Mouse (Mus musculus): ENCODE data around the gene Klk13. TPM values are rescaled to one million over a fixed set of nuclear protein-coding genes. Genes with fewer than 3 reads are reported as not detected.

Gene Klk13
- polyA plus RNA-seq, 1 experiment from 2014 or later: 0.29 TPM

GRCm38 (mm10) chr7:43690118-43690517 is 22.2 kb upstream of the Klk13 start, which contains the start of gene Klk14:
Gene Klk14, plus strand, starts transcription at chr7:43690418.
- Histone ChIP-seq H3K36me3 (replicated peaks) (no peaks in the 10 kb centered on the region), H3K27ac (no peak within 1 kb of the TSS), H3K4me1 (no peaks in the 10 kb centered on the region), H3K27me3 (ENCODE audit: poor library complexity, severe bottlenecking) (no peaks in the 10 kb centered on the region), H3K9me3 (peaks cover 4% of the 10 kb centered on the region; the same call in 1 of the 2 replicates), H3K4me3 (no peak within 1 kb of the TSS)
- DNase-seq (ENCODE audit: extremely low spot score, low spot score): no peak

- Histone ChIP-seq H3K9me3 (no peaks in the 10 kb centered on the region), H3K36me3 (replicated peaks) (no peaks in the 10 kb centered on the region), H3K4me1 (peaks cover 18% of the 10 kb centered on the region), H3K27me3 (ENCODE audit: poor library complexity, severe bottlenecking) (peaks cover 7% of the 10 kb centered on the region; the same call in 1 of the 2 replicates), H3K27ac (no peak overlapping the region), H3K4me3 (no peak overlapping the region)
- 89% methylated on average over 3 of the region's 3 CpGs for WGBS
- no peak for DNase-seq (ENCODE audit: extremely low spot score, low spot score)
These were observed 2.3 kb upstream of the Klk13 start for GRCm38 (mm10) chr7:43710031-43710430.

- Histone ChIP-seq H3K4me1 (peaks cover 18% of the 10 kb centered on the region), H3K27me3 (ENCODE audit: poor library complexity, severe bottlenecking) (peaks cover 7% of the 10 kb centered on the region; the same call in 1 of the 2 replicates), H3K36me3 (replicated peaks) (no peaks in the 10 kb centered on the region), H3K4me3 (peak overlapping the region; percentile 27), H3K27ac (no peak overlapping the region), H3K9me3 (no peaks in the 10 kb centered on the region)
- DNase-seq (ENCODE audit: extremely low spot score, low spot score): no peak
- WGBS: 7% methylated on average over 9 of the region's 9 CpGs
These were observed 550 bp downstream of the Klk13 start for GRCm38 (mm10) chr7:43712917-43713316.

GRCm38 (mm10) chr7:43713741-43714351 is 1.5 kb downstream of the Klk13 start:
- Histone ChIP-seq H3K27me3 (ENCODE audit: poor library complexity, severe bottlenecking) (peaks cover 7% of the 10 kb centered on the region; the same call in 1 of the 2 replicates), H3K9me3 (no peaks in the 10 kb centered on the region), H3K27ac (no peak overlapping the region), H3K4me1 (peaks cover 18% of the 10 kb centered on the region), H3K36me3 (replicated peaks) (no peaks in the 10 kb centered on the region), H3K4me3 (peak overlapping the region; percentile 27; the same call in 1 of the 2 replicates)
- DNase-seq (ENCODE audit: extremely low spot score, low spot score): no peak
- 7% methylated on average over 19 of the region's 19 CpGs for WGBS

- H3K4me3 ChIP-seq: no peak overlapping the region
- no peak overlapping the region for H3K27ac ChIP-seq
- no peaks in the 10 kb centered on the region for H3K4me1 ChIP-seq
- no peak for DNase-seq (ENCODE audit: extremely low spot score, low spot score)
- WGBS: 76% methylated on average over 1 of the region's 1 CpGs
- H3K27me3 ChIP-seq (ENCODE audit: poor library complexity, severe bottlenecking): no peaks in the 10 kb centered on the region
- H3K36me3 ChIP-seq (replicated peaks): no peaks in the 10 kb centered on the region
- H3K9me3 ChIP-seq: no peaks in the 10 kb centered on the region
These were observed 35.4 kb downstream of the Klk13 start for GRCm38 (mm10) chr7:43747788-43748187.

DNA sequence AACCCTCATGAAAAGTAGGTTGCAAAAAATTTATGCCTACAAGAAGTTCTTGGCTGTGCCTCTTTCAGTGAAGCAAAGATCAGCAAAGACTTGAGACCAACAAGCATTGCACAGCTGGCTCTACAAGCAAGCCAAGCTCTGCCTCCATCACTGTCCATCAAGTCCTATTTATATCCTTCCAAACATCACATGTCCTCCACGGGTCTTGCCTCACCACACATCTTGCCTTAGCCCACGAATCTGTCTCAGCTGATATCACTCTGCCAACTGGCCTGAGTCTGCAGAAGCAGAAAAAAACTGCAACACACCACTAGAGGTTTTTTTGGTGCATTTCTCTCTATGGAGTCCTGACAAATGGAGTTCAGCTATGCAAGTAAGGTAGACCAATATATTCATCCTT is 40.4 kb downstream of the Klk13 start:
- Histone ChIP-seq H3K27ac (no peak overlapping the region), H3K4me1 (no peaks in the 10 kb centered on the region), H3K9me3 (no peaks in the 10 kb centered on the region), H3K4me3 (no peak overlapping the region), H3K27me3 (ENCODE audit: poor library complexity, severe bottlenecking) (no peaks in the 10 kb centered on the region), H3K36me3 (replicated peaks) (no peaks in the 10 kb centered on the region)
- DNase-seq (ENCODE audit: extremely low spot score, low spot score): no peak
- WGBS: 82% methylated on average over 2 of the region's 2 CpGs

DNA sequence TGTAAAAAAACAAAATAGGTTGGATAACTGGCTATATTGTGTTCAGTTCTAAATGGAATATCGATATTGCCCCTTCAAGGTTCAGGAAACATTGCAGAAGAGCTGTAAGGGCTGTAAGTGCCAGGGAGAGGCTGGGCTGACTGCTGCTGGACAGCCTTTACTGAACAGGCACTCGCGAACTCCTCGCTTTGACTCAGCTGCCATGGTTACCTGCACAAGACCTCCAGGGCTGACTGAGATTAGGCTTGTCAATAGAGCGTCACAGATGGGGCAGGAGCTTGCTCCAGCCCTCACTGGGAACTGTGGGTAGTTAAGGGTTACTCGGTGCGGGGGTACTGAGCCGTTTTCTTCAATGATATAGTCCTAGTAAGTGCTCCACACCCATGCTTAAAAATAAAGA is 54.1 kb downstream of the Klk13 start:
- WGBS: 51% methylated on average over 8 of the region's 8 CpGs
- DNase-seq (ENCODE audit: extremely low spot score, low spot score): peak; percentile 13
- H3K4me1 ChIP-seq: no peaks in the 10 kb centered on the region
- peaks cover 3% of the 10 kb centered on the region; the same call in 1 of the 2 replicates for H3K9me3 ChIP-seq
- no peaks in the 10 kb centered on the region for H3K27me3 ChIP-seq (ENCODE audit: poor library complexity, severe bottlenecking)
- H3K27ac ChIP-seq: no peak overlapping the region
- no peaks in the 10 kb centered on the region for H3K36me3 ChIP-seq (replicated peaks)
- H3K4me3 ChIP-seq: no peak overlapping the region

- Histone ChIP-seq H3K9me3 (peaks cover 3% of the 10 kb centered on the region; the same call in 1 of the 2 replicates), H3K36me3 (replicated peaks) (no peaks in the 10 kb centered on the region), H3K27me3 (ENCODE audit: poor library complexity, severe bottlenecking) (no peaks in the 10 kb centered on the region), H3K4me3 (no peak within 1 kb of the TSS), H3K4me1 (no peaks in the 10 kb centered on the region), H3K27ac (no peak within 1 kb of the TSS)
- no peak for DNase-seq (ENCODE audit: extremely low spot score, low spot score)
- 87% methylated on average over 4 of the region's 4 CpGs for WGBS
These were observed 56.2 kb downstream of the Klk13 start, which contains the start of gene Klk12 for GRCm38 (mm10) chr7:43768597-43768996. Gene Klk12, plus strand, starts transcription at chr7:43768897.

DNA sequence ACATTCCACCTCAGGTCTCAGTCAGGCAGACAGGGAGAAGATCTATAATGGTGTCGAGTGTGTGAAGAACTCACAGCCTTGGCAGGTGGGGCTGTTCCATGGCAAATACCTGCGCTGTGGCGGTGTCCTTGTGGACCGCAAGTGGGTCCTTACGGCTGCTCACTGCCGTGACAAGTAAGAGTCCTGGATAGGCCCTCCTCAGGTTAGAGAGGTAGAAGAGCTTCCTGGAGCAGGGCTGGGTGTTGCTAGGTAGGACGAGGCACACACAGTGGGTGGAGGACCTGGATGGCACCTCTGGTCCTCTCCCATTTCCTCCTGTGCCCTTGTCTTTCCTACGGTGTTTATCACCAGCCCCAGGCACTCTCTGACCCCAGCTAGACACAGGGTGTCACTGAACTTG is 57.3 kb downstream of the Klk13 start:
- Histone ChIP-seq H3K4me1 (peaks cover 4% of the 10 kb centered on the region), H3K9me3 (peaks cover 3% of the 10 kb centered on the region; the same call in 1 of the 2 replicates), H3K27ac (no peak overlapping the region), H3K27me3 (ENCODE audit: poor library complexity, severe bottlenecking) (no peaks in the 10 kb centered on the region), H3K36me3 (replicated peaks) (no peaks in the 10 kb centered on the region), H3K4me3 (no peak overlapping the region)
- 91% methylated on average over 8 of the region's 8 CpGs for WGBS
- DNase-seq (ENCODE audit: extremely low spot score, low spot score): peak; percentile 7

GRCm38 (mm10) chr7:43770701-43771100 is 58.3 kb downstream of the Klk13 start:
- no peak for DNase-seq (ENCODE audit: extremely low spot score, low spot score)
- Histone ChIP-seq H3K27me3 (ENCODE audit: poor library complexity, severe bottlenecking) (no peaks in the 10 kb centered on the region), H3K36me3 (replicated peaks) (no peaks in the 10 kb centered on the region), H3K9me3 (peaks cover 3% of the 10 kb centered on the region; the same call in 1 of the 2 replicates), H3K27ac (no peak overlapping the region), H3K4me1 (peaks cover 15% of the 10 kb centered on the region), H3K4me3 (no peak overlapping the region)
- 93% methylated on average over 10 of the region's 10 CpGs for WGBS

DNA sequence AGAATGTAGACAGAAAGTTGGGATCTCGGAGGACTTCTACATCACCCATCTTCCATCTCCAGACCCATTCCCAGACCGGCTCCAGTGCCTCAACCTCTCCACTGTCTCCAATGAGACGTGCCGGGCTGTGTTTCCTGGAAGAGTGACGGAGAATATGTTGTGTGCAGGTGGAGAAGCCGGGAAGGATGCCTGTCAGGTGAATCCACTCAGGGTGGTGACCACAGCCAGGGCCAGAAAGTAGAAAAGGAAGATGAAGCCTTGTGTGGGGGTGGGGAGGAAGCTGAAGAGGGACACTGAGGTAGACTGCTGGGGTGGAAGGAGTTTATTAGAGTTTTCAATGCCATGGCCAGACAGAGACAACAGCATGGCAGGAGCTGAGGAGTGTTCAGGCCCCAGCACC is 59.5 kb downstream of the Klk13 start:
- no peaks in the 10 kb centered on the region for H3K36me3 ChIP-seq (replicated peaks)
- no peak overlapping the region for H3K27ac ChIP-seq
- WGBS: 93% methylated on average over 6 of the region's 6 CpGs

GRCm38 (mm10) chr7:43772901-43773300 is 60.5 kb downstream of the Klk13 start:
- Histone ChIP-seq H3K9me3 (peaks cover 3% of the 10 kb centered on the region; the same call in 1 of the 2 replicates), H3K27me3 (ENCODE audit: poor library complexity, severe bottlenecking) (no peaks in the 10 kb centered on the region), H3K4me3 (no peak overlapping the region), H3K36me3 (replicated peaks) (no peaks in the 10 kb centered on the region), H3K4me1 (peaks cover 16% of the 10 kb centered on the region), H3K27ac (no peak overlapping the region)
- DNase-seq (ENCODE audit: extremely low spot score, low spot score): peak; percentile 9
- 74% methylated on average over 3 of the region's 3 CpGs for WGBS

More for the DNA sequence above, 59.5 kb downstream of the Klk13 start:
- Histone ChIP-seq H3K4me1 (peaks cover 16% of the 10 kb centered on the region), H3K4me3 (no peak overlapping the region), H3K27me3 (ENCODE audit: poor library complexity, severe bottlenecking) (no peaks in the 10 kb centered on the region), H3K9me3 (peaks cover 3% of the 10 kb centered on the region; the same call in 1 of the 2 replicates)
- DNase-seq (ENCODE audit: extremely low spot score, low spot score): peak; percentile 10

GRCm38 (mm10) chr7:43774364-43774763 is 62.0 kb downstream of the Klk13 start, which contains the start of gene Klk11:
Gene Klk11, plus strand, starts transcription at chr7:43774604.
- H3K36me3 ChIP-seq (replicated peaks): no peaks in the 10 kb centered on the region
- no peaks in the 10 kb centered on the region for H3K27me3 ChIP-seq (ENCODE audit: poor library complexity, severe bottlenecking)
- WGBS: 87% methylated on average over 5 of the region's 5 CpGs
- no peaks in the 10 kb centered on the region for H3K9me3 ChIP-seq
- H3K4me1 ChIP-seq: peaks cover 16% of the 10 kb centered on the region
- DNase-seq (ENCODE audit: extremely low spot score, low spot score): peak; percentile 10
- no peak within 1 kb of the TSS for H3K4me3 ChIP-seq
- peak within 1 kb of the TSS; percentile 80 for H3K27ac ChIP-seq

Data from forebrain, embryonic 10.5 days (tissue).